In the genomic region with DNA sequence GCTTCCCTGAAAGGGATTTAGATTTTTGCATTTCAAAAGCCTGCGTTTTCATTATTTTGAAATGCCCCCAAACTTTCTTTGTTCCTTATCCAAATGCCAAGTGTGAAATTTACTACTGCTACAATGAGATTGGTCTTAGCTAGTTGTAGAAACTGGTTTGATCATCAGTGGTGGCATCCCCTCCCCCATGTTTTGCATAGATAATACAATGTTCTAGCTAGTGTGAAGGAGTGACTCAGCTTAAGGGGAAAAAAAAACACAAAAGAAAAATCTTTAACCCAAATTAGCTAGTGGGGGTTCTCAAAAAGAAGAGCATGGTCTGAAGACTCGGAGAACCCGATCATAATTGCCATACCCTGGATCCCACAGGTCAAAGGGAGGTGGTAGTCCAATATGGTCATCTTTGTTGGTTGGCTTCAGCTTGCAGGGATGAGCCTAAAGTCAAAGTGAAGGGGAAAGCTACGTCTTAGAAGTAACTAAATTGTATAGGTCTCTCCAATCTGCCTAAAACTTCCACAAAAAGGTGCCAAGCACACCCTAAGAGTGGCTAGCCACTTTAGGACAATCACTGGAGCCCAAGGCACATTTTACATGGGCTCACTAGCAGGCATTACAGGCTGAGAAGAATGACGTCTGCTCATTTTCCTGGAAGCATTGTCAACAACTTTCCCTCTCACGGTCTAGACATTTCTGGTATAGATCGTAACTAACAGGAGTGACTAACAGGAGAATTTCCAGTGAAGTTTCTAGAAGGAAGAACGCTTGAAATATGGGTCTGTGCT, we compare ENCODE assay signal across 24 mouse cellular contexts. TPM values are rescaled to one million over a fixed set of nuclear protein-coding genes. Genes with fewer than 3 reads are reported as not detected.
DNase-seq lines count a peak whose midpoint lies in the region; ATAC-seq and TF ChIP-seq lines count a peak whose summit lies in the region.
"Had no signal": no experiment of that assay in that cellular context is flagged by ENCODE, and none has a peak within 500 bp of the region (broad histone marks: within the 10 kb centered on the region; RNA-seq: fewer than 3 reads in every experiment).

No protein-coding gene starts in this region.

- peak; percentile 62 for TF ChIP-seq POLR2A in CH12.LX (IDR thresholded peaks at IDR 0.05; ENCODE audit: low read depth, low read length)

- ATAC-seq in midbrain, embryonic 12.5 days (ENCODE audit: low FRiP score, low read depth) = no peak
- no peak for ATAC-seq in midbrain, embryonic 14.5 days (ENCODE audit: low FRiP score, low TSS enrichment)
- ATAC-seq in midbrain, embryonic 11.5 days (ENCODE audit: low FRiP score) = no peak

- in situ Hi-C loops in CH12.LX (cut with MboI; ENCODE audit: low pct_ligation_motif_present, low pct_unique_long_range_greater_than_20kb, low sequenced_read_pairs) = no loop called here

- no peaks in the 10 kb centered on the region for H3K9me3 ChIP-seq in midbrain, embryonic 12.5 days
- H3K9me3 ChIP-seq in midbrain, embryonic 10.5 days (replicated peaks) = no peaks in the 10 kb centered on the region
- no peaks in the 10 kb centered on the region for H3K9me3 ChIP-seq in midbrain, embryonic 14.5 days (ENCODE audit: control insufficient read depth, low read length)
- H3K9me3 ChIP-seq in midbrain, embryonic 11.5 days (ENCODE audit: control insufficient read depth, low read length) = no peaks in the 10 kb centered on the region
- H3K9me3 ChIP-seq in CH12.LX (replicated peaks; ENCODE audit: low read length) = no peaks in the 10 kb centered on the region
- H3K9me3 ChIP-seq: embryonic facial prominence, embryonic 13.5 days; embryonic facial prominence, embryonic 15.5 days; forebrain, embryonic 10.5 days had no signal

- H3K4me3 ChIP-seq in midbrain, embryonic 12.5 days = no peak overlapping the region
- no peak overlapping the region for H3K4me3 ChIP-seq in midbrain, embryonic 10.5 days
- no peak overlapping the region for H3K4me3 ChIP-seq in midbrain, embryonic 14.5 days (replicated peaks; ENCODE audit: low read depth, low read length)
- H3K4me3 ChIP-seq in midbrain, embryonic 11.5 days (ENCODE audit: low read depth, low read length) = no peak overlapping the region
- H3K4me3 ChIP-seq in CH12.LX (replicated peaks in 1 of 3; ENCODE audit: low read depth in 2 of 3, low read length in 2 of 3, poor library complexity in 1 of 3) = no peak overlapping the region
- H3K4me3 ChIP-seq: embryonic facial prominence, embryonic 13.5 days; embryonic facial prominence, embryonic 15.5 days; erythroblast, embryonic 14.5 days; forebrain, embryonic 10.5 days had no signal

- dilution Hi-C loops in CH12.LX (cut with MboI; ENCODE audit: extremely low pct_ligation_motif_present, extremely low pct_unique_long_range_greater_than_20kb, low sequenced_read_pairs) = no loop called here

- peak; percentile 63 for TF ChIP-seq EP300 in CH12.LX (IDR thresholded peaks at IDR 0.05; ENCODE audit: low read length)

- no peak for TF ChIP-seq CTCF in CH12.LX (conservative IDR thresholded peaks at IDR 0.05 in 1 of 2, IDR thresholded peaks at IDR 0.05 in 1 of 2; ENCODE audit: low read depth in 2 of 2, low read length in 2 of 2)

- peaks cover 39% of the 10 kb centered on the region for H3K27me3 ChIP-seq in midbrain, embryonic 12.5 days
- peaks cover 42% of the 10 kb centered on the region for H3K27me3 ChIP-seq in midbrain, embryonic 10.5 days (ENCODE audit: low read depth, poor library complexity, severe bottlenecking)
- no peaks in the 10 kb centered on the region; the same call in 1 of the 2 replicates for H3K27me3 ChIP-seq in midbrain, embryonic 14.5 days (ENCODE audit: control insufficient read depth, insufficient read depth, low read length)
- peaks cover 20% of the 10 kb centered on the region for H3K27me3 ChIP-seq in midbrain, embryonic 11.5 days (ENCODE audit: control insufficient read depth, insufficient read depth, low read length)
- peaks cover 22% of the 10 kb centered on the region for H3K27me3 ChIP-seq in CH12.LX (replicated peaks)

- H3K36me3 ChIP-seq in midbrain, embryonic 12.5 days = no peaks in the 10 kb centered on the region
- H3K36me3 ChIP-seq in midbrain, embryonic 10.5 days = no peaks in the 10 kb centered on the region
- no peaks in the 10 kb centered on the region for H3K36me3 ChIP-seq in midbrain, embryonic 14.5 days (ENCODE audit: control insufficient read depth, insufficient read depth, low read length)
- H3K36me3 ChIP-seq in midbrain, embryonic 11.5 days (ENCODE audit: control insufficient read depth, insufficient read depth, low read length) = no peaks in the 10 kb centered on the region
- H3K36me3 ChIP-seq in CH12.LX (replicated peaks in 1 of 2; ENCODE audit: control insufficient read depth in 1 of 2, insufficient read depth in 1 of 2, low read length in 1 of 2) = no peaks in the 10 kb centered on the region
- H3K36me3 ChIP-seq: embryonic facial prominence, embryonic 13.5 days; embryonic facial prominence, embryonic 15.5 days; forebrain, embryonic 10.5 days had no signal

- 81% methylated on average over 8 of the region's 8 CpGs for WGBS in midbrain, embryonic 12.5 days
- WGBS in midbrain, embryonic 10.5 days = 88% methylated on average over 8 of the region's 8 CpGs
- WGBS in midbrain, embryonic 14.5 days = 73% methylated on average over 8 of the region's 8 CpGs
- 82% methylated on average over 8 of the region's 8 CpGs for WGBS in midbrain, embryonic 11.5 days

- TF ChIP-seq RAD21 in CH12.LX (IDR thresholded peaks at IDR 0.05; ENCODE audit: low read depth, low read length) = no peak

- H3K4me2 ChIP-seq in midbrain, embryonic 12.5 days (replicated peaks) = no peak overlapping the region
- H3K4me2 ChIP-seq in midbrain, embryonic 14.5 days (ENCODE audit: low read length) = no peak overlapping the region
- no peak overlapping the region for H3K4me2 ChIP-seq in midbrain, embryonic 11.5 days
- peak overlapping the region; percentile 55; the same call in 1 of the 2 replicates for H3K4me2 ChIP-seq in CH12.LX (ENCODE audit: insufficient read depth, low read depth, poor library complexity, severe bottlenecking)
- H3K4me2 ChIP-seq: embryonic facial prominence, embryonic 13.5 days; embryonic facial prominence, embryonic 15.5 days had no signal

- DNase-seq in midbrain, embryonic 10.5 days (ENCODE audit: low spot score) = no peak
- DNase-seq in midbrain, embryonic 14.5 days = peak; percentile 36
- no peak for DNase-seq in midbrain, embryonic 11.5 days (ENCODE audit: low spot score, missing footprints)
- DNase-seq in CH12.LX (ENCODE audit: extremely low read depth) = peak; percentile 76
- DNase-seq in brain, adult 2 months (ENCODE audit: low read depth, low spot score) = peak; percentile 51
- no peak for DNase-seq in cerebellum, adult 11-12 months
- no peak for DNase-seq in adrenal gland, adult 18-20 months (ENCODE audit: low spot score in 2 of 2)
- DNase-seq: adrenal gland, adult 8-10 months; adrenal gland, postnatal 14 days; adrenal gland, postnatal 36 days; cerebellum, adult 18-20 months; cerebellum, adult 8-10 months; cerebellum, adult 9-11 months; cerebellum, postnatal 14 days; cerebellum, postnatal 36 days; embryo, embryonic 11 days had no signal

- no peak overlapping the region for H3K9ac ChIP-seq in midbrain, embryonic 12.5 days (replicated peaks)
- no peak overlapping the region for H3K9ac ChIP-seq in midbrain, embryonic 14.5 days (replicated peaks; ENCODE audit: low read length)
- H3K9ac ChIP-seq in midbrain, embryonic 11.5 days (ENCODE audit: low read length) = no peak overlapping the region
- H3K9ac ChIP-seq in CH12.LX (ENCODE audit: insufficient read depth, low read depth) = 0 out of 2 replicates have a peak overlapping the region, but pooled peaks have one; percentile 39
- H3K9ac ChIP-seq: embryonic facial prominence, embryonic 13.5 days; embryonic facial prominence, embryonic 15.5 days had no signal

- H3K4me1 ChIP-seq in midbrain, embryonic 12.5 days = peaks cover 32% of the 10 kb centered on the region
- H3K4me1 ChIP-seq in midbrain, embryonic 10.5 days = peaks cover 37% of the 10 kb centered on the region
- peaks cover 14% of the 10 kb centered on the region for H3K4me1 ChIP-seq in midbrain, embryonic 14.5 days (ENCODE audit: control insufficient read depth, insufficient read depth, low read length)
- H3K4me1 ChIP-seq in midbrain, embryonic 11.5 days (ENCODE audit: control insufficient read depth, insufficient read depth, low read length) = peaks cover 10% of the 10 kb centered on the region
- H3K4me1 ChIP-seq in CH12.LX (ENCODE audit: control insufficient read depth in 1 of 2, insufficient read depth in 2 of 2) = peaks cover 29 to 68% of the 10 kb centered on the region in 2 experiments

- 0 out of 2 replicates have a peak overlapping the region, but pooled peaks have one; percentile 47 for H3K27ac ChIP-seq in midbrain, embryonic 12.5 days (replicated peaks)
- H3K27ac ChIP-seq in midbrain, embryonic 10.5 days (replicated peaks) = no peak overlapping the region
- no peak overlapping the region for H3K27ac ChIP-seq in midbrain, embryonic 14.5 days (replicated peaks; ENCODE audit: low read depth, low read length)
- H3K27ac ChIP-seq in midbrain, embryonic 11.5 days (ENCODE audit: low read depth, low read length) = no peak overlapping the region
- peak overlapping the region; percentile 57 for H3K27ac ChIP-seq in CH12.LX (ENCODE audit: insufficient read depth, low read depth)
- H3K27ac ChIP-seq: embryonic facial prominence, embryonic 13.5 days; embryonic facial prominence, embryonic 15.5 days had no signal

- H3K79me2 ChIP-seq in CH12.LX (replicated peaks; ENCODE audit: control insufficient read depth, extremely low read depth, insufficient read depth, poor library complexity, severe bottlenecking) = no peaks in the 10 kb centered on the region

TF ChIP-seq in CH12.LX, 34 proteins besides CTCF, POLR2A, EP300 and RAD21 (continues in another document):
- TF ChIP-seq JUND (conservative IDR thresholded peaks at IDR 0.05; ENCODE audit: low read depth, low read length) (no peak), ETS1 (conservative IDR thresholded peaks at IDR 0.05; ENCODE audit: low read depth, low read length) (peak; percentile 57), GABPA (IDR thresholded peaks at IDR 0.05; ENCODE audit: insufficient replicate concordance, low read depth, low read length) (no peak), TCF12 (IDR thresholded peaks at IDR 0.05; ENCODE audit: low read depth, low read length) (0 out of 2 replicates have a peak, but pooled peaks have one; percentile 36), ELF1 (IDR thresholded peaks at IDR 0.05; ENCODE audit: low read depth, low read length) (no peak), ZMIZ1 (IDR thresholded peaks at IDR 0.05; ENCODE audit: low read depth, low read length) (peak; percentile 84; the same call in 1 of the 2 replicates)

RNA-seq across cellular contexts. Expression of gene Galnt14, which starts 4.4 kb away (rescaled TPM):
- polyA plus RNA-seq in midbrain, embryonic 12.5 days (2016; fragmentation: Nextera tagmentation; extraction: Ambion mirVana) = 6.8 and 7.8 TPM in 2 replicates
- 1.8 and 3.8 TPM in 2 replicates for polyA plus RNA-seq in midbrain, embryonic 10.5 days (2016; fragmentation: Nextera tagmentation; extraction: Ambion mirVana)
- polyA plus RNA-seq in midbrain, embryonic 14.5 days (2014; fragmentation: Nextera tagmentation; extraction: Ambion mirVana) = 15.3 and 18.8 TPM in 2 replicates
- 4.2 and 4.7 TPM in 2 replicates for polyA plus RNA-seq in midbrain, embryonic 11.5 days (2014; fragmentation: Nextera tagmentation; extraction: Ambion mirVana)
- 3.4 and 5.8 TPM in 2 replicates for total RNA-seq in CH12.LX (2012; rRNA removed)
- 0.88 and 1.0 TPM in 2 replicates for total RNA-seq in CH12.LX (2014; rRNA removed)
- 2.0 and 2.4 TPM in 2 replicates for polyA plus RNA-seq in CH12.LX (2012; ENCODE audit: insufficient read length, low read depth)
- total RNA-seq in adrenal gland, adult 18-20 months (2021) = 1 to 10 TPM; 1.1 to 1.7 TPM
- total RNA-seq: common myeloid progenitor, adult 5-6 weeks; MEL had no signal
- polyA plus RNA-seq: C2C12; erythroblast, embryonic 14.5 days had no signal

Comparison
In these comparisons a context has a peak if more than half of its experiments do, and no peak if none do; other contexts are left out.
1. H3K27ac ChIP-seq: peak in midbrain, embryonic 12.5 days (single experiment) and CH12.LX (single experiment); none in midbrain, embryonic 10.5 days (single experiment), midbrain, embryonic 14.5 days (single experiment) and midbrain, embryonic 11.5 days (single experiment).
2. DNase-seq: peak in midbrain, embryonic 14.5 days (single experiment), CH12.LX (single experiment) and brain, adult 2 months (single experiment); none in midbrain, embryonic 10.5 days (single experiment), midbrain, embryonic 11.5 days (single experiment), cerebellum, adult 11-12 months (single experiment) and adrenal gland, adult 18-20 months (0 of 2).